Mouse (Mus musculus): ENCODE measurements around the gene Reg3g.
A peak's percentile ranks its signal among the peaks of the same experiment; 100 is the strongest.
"Not testable (repeated sequence)": the region's sequence is repeated elsewhere in the genome, so short reads cannot be mapped to it uniquely, and the experiment has no call there.

The Reg3g gene

GRCm38 (mm10) chr6:78462360-78462759, 6.3 kb downstream of the Reg3g start:
- H3K4me1 ChIP-seq (replicated peaks; ENCODE audit: low read depth, low read length): no peaks in the 10 kb centered on the region
- no peaks in the 10 kb centered on the region for H3K36me3 ChIP-seq (ENCODE audit: insufficient read depth, low read length)
- TF ChIP-seq POU5F1 (IDR thresholded peaks at IDR 0.05; ENCODE audit: borderline replicate concordance, low read length): no peak
- TF ChIP-seq NANOG (IDR thresholded peaks at IDR 0.05; ENCODE audit: borderline replicate concordance, low read length): no peak
- no peak for TF ChIP-seq CTCF (conservative IDR thresholded peaks at IDR 0.05; ENCODE audit: low read length)
- no peaks in the 10 kb centered on the region for H3K27me3 ChIP-seq (ENCODE audit: insufficient read depth, low read length)
- no peaks in the 10 kb centered on the region for H3K9me3 ChIP-seq (ENCODE audit: low read length)
- H3K4me3 ChIP-seq (replicated peaks; ENCODE audit: low read length): no peak overlapping the region

- Histone ChIP-seq H3K27me3 (ENCODE audit: insufficient read depth, low read length) (no peaks in the 10 kb centered on the region), H3K4me3 (replicated peaks; ENCODE audit: low read length) (no peak overlapping the region), H3K4me1 (replicated peaks; ENCODE audit: low read depth, low read length) (no peaks in the 10 kb centered on the region), H3K36me3 (ENCODE audit: insufficient read depth, low read length) (no peaks in the 10 kb centered on the region), H3K9me3 (ENCODE audit: low read length) (no peaks in the 10 kb centered on the region)
- TF ChIP-seq CTCF (conservative IDR thresholded peaks at IDR 0.05; ENCODE audit: low read length): no peak
- TF ChIP-seq POU5F1 (IDR thresholded peaks at IDR 0.05; ENCODE audit: borderline replicate concordance, low read length): no peak
- TF ChIP-seq NANOG (IDR thresholded peaks at IDR 0.05; ENCODE audit: borderline replicate concordance, low read length): no peak
Measured at GRCm38 (mm10) chr6:78460191-78460825, 8.4 kb downstream of the Reg3g start.

GRCm38 (mm10) chr6:78452804-78453203, 15.9 kb downstream of the Reg3g start:
- H3K4me1 ChIP-seq (replicated peaks; ENCODE audit: low read depth, low read length): no peaks in the 10 kb centered on the region
- H3K27me3 ChIP-seq (ENCODE audit: insufficient read depth, low read length): no peaks in the 10 kb centered on the region
- no peaks in the 10 kb centered on the region for H3K9me3 ChIP-seq (ENCODE audit: low read length)
- no peak for TF ChIP-seq CTCF (conservative IDR thresholded peaks at IDR 0.05; ENCODE audit: low read length)
- no peak for TF ChIP-seq POU5F1 (IDR thresholded peaks at IDR 0.05; ENCODE audit: borderline replicate concordance, low read length)
- no peak for TF ChIP-seq NANOG (IDR thresholded peaks at IDR 0.05; ENCODE audit: borderline replicate concordance, low read length)
- no peaks in the 10 kb centered on the region for H3K36me3 ChIP-seq (ENCODE audit: insufficient read depth, low read length)
- H3K4me3 ChIP-seq (replicated peaks; ENCODE audit: low read length): no peak overlapping the region

GRCm38 (mm10) chr6:78448409-78448808, 20.3 kb downstream of the Reg3g start:
- Histone ChIP-seq H3K9me3 (ENCODE audit: low read length) (no peaks in the 10 kb centered on the region), H3K4me1 (replicated peaks; ENCODE audit: low read depth, low read length) (no peaks in the 10 kb centered on the region), H3K36me3 (ENCODE audit: insufficient read depth, low read length) (no peaks in the 10 kb centered on the region), H3K27me3 (ENCODE audit: insufficient read depth, low read length) (no peaks in the 10 kb centered on the region), H3K4me3 (replicated peaks; ENCODE audit: low read length) (no peak overlapping the region)
- TF ChIP-seq CTCF (conservative IDR thresholded peaks at IDR 0.05; ENCODE audit: low read length) (no peak), POU5F1 (IDR thresholded peaks at IDR 0.05; ENCODE audit: borderline replicate concordance, low read length) (no peak), NANOG (IDR thresholded peaks at IDR 0.05; ENCODE audit: borderline replicate concordance, low read length) (peak; percentile 52; the same call in 1 of the 2 replicates)

GRCm38 (mm10) chr6:78447202-78447601, 21.5 kb downstream of the Reg3g start:
- Histone ChIP-seq H3K27me3 (ENCODE audit: insufficient read depth, low read length) (no peaks in the 10 kb centered on the region), H3K36me3 (ENCODE audit: insufficient read depth, low read length) (no peaks in the 10 kb centered on the region), H3K9me3 (ENCODE audit: low read length) (0 out of 2 replicates have a peak, but pooled peaks cover 8% of the 10 kb centered on the region), H3K4me3 (replicated peaks; ENCODE audit: low read length) (no peak overlapping the region), H3K4me1 (replicated peaks; ENCODE audit: low read depth, low read length) (no peaks in the 10 kb centered on the region)
- TF ChIP-seq NANOG (IDR thresholded peaks at IDR 0.05; ENCODE audit: borderline replicate concordance, low read length) (no peak), POU5F1 (IDR thresholded peaks at IDR 0.05; ENCODE audit: borderline replicate concordance, low read length) (no peak), CTCF (conservative IDR thresholded peaks at IDR 0.05; ENCODE audit: low read length) (no peak)

GRCm38 (mm10) chr6:78425497-78425896, 43.2 kb downstream of the Reg3g start:
- TF ChIP-seq CTCF (conservative IDR thresholded peaks at IDR 0.05; ENCODE audit: low read length) (no peak), POU5F1 (IDR thresholded peaks at IDR 0.05; ENCODE audit: borderline replicate concordance, low read length) (no peak), NANOG (IDR thresholded peaks at IDR 0.05; ENCODE audit: borderline replicate concordance, low read length) (no peak)
- no peaks in the 10 kb centered on the region for H3K27me3 ChIP-seq (ENCODE audit: insufficient read depth, low read length)

GRCm38 (mm10) chr6:78422411-78422810, 46.3 kb downstream of the Reg3g start, which contains the start of gene Reg1:
TSS of gene Reg1 (plus strand) at chr6:78422711.
- H3K27me3 ChIP-seq (ENCODE audit: insufficient read depth, low read length); H3K4me3 ChIP-seq (replicated peaks; ENCODE audit: low read length); H3K9me3 ChIP-seq (ENCODE audit: low read length); H3K4me1 ChIP-seq (replicated peaks; ENCODE audit: low read depth, low read length); H3K36me3 ChIP-seq (ENCODE audit: insufficient read depth, low read length): not testable (repeated sequence)

More at GRCm38 (mm10) chr6:78425497-78425896, 43.2 kb downstream of the Reg3g start:
- H3K4me3 ChIP-seq (replicated peaks; ENCODE audit: low read length): no peak overlapping the region
- no peaks in the 10 kb centered on the region for H3K4me1 ChIP-seq (replicated peaks; ENCODE audit: low read depth, low read length)
- peaks cover 5% of the 10 kb centered on the region; the same call in 1 of the 2 replicates for H3K9me3 ChIP-seq (ENCODE audit: low read length)
- no peaks in the 10 kb centered on the region for H3K36me3 ChIP-seq (ENCODE audit: insufficient read depth, low read length)
